Comparison of ENCODE assay signal across 32 mouse cellular contexts in genomic region chr13:39566491-39566890, GRCm38 (mm10).
"Had no signal": no experiment of that assay in that cellular context is flagged by ENCODE, and none has a peak within 500 bp of the region (broad histone marks: within the 10 kb centered on the region; RNA-seq: fewer than 3 reads in every experiment).

No protein-coding gene starts in this region.

- H3K4me1 ChIP-seq: limb, embryonic 10.5 days; limb, embryonic 12.5 days; liver, embryonic 12.5 days; liver, embryonic 13.5 days; liver, embryonic 15.5 days; lung, embryonic 15.5 days; megakaryocyte, embryonic 14.5 days; midbrain, embryonic 10.5 days; midbrain, embryonic 12.5 days; midbrain, embryonic 13.5 days; midbrain, embryonic 15.5 days; neural tube, embryonic 12.5 days had no signal

- H3K4me3 ChIP-seq: limb, embryonic 10.5 days; limb, embryonic 12.5 days; limb, embryonic 13.5 days; limb, embryonic 15.5 days; liver, embryonic 12.5 days; liver, embryonic 13.5 days; liver, embryonic 15.5 days; lung, embryonic 15.5 days; megakaryocyte, embryonic 14.5 days; midbrain, embryonic 10.5 days; midbrain, embryonic 12.5 days; midbrain, embryonic 13.5 days; midbrain, embryonic 15.5 days; myocyte; neural tube, embryonic 12.5 days had no signal

- DNase-seq: left cerebral cortex, postnatal 4 days; liver; liver, embryonic 13.5 days; liver, postnatal 0 days; lung, adult 18-20 months; lung, adult 2 months; lung, embryonic 14.5 days; lung, postnatal 10 days; lung, postnatal 14 days; lung, postnatal 36 days; lung, postnatal 4 days; midbrain, embryonic 14.5 days had no signal

- H3K9ac ChIP-seq: limb, embryonic 12.5 days; limb, embryonic 13.5 days; limb, embryonic 15.5 days; liver, embryonic 12.5 days; liver, embryonic 13.5 days; liver, embryonic 14.5 days; liver, embryonic 15.5 days; liver, postnatal 0 days; lung, embryonic 14.5 days; lung, embryonic 15.5 days; midbrain, embryonic 12.5 days; midbrain, embryonic 13.5 days; midbrain, embryonic 15.5 days; neural tube, embryonic 12.5 days had no signal

- H3K27me3 ChIP-seq: limb, embryonic 12.5 days; limb, embryonic 13.5 days; limb, embryonic 15.5 days; liver, embryonic 12.5 days; liver, embryonic 13.5 days; liver, embryonic 15.5 days; lung, embryonic 15.5 days; megakaryocyte, embryonic 14.5 days; midbrain, embryonic 12.5 days; midbrain, embryonic 13.5 days; midbrain, embryonic 15.5 days; neural tube, embryonic 12.5 days had no signal

- H3K4me2 ChIP-seq: limb, embryonic 12.5 days; limb, embryonic 13.5 days; limb, embryonic 15.5 days; liver, embryonic 11.5 days; liver, embryonic 12.5 days; liver, embryonic 13.5 days; liver, embryonic 15.5 days; lung, embryonic 14.5 days; lung, embryonic 15.5 days; midbrain, embryonic 11.5 days; midbrain, embryonic 12.5 days; midbrain, embryonic 13.5 days; midbrain, embryonic 15.5 days; neural tube, embryonic 12.5 days had no signal

- ATAC-seq: liver, embryonic 12.5 days; liver, postnatal 0 days; lung, postnatal 0 days; midbrain, embryonic 13.5 days; midbrain, embryonic 15.5 days; midbrain, embryonic 16.5 days had no signal

- H3K9me3 ChIP-seq: limb, embryonic 10.5 days; limb, embryonic 12.5 days; limb, embryonic 13.5 days; limb, embryonic 15.5 days; liver, embryonic 12.5 days; liver, embryonic 13.5 days; liver, embryonic 15.5 days; lung, embryonic 15.5 days; midbrain, embryonic 10.5 days; midbrain, embryonic 12.5 days; midbrain, embryonic 13.5 days; midbrain, embryonic 15.5 days; neural tube, embryonic 12.5 days had no signal

- H3K27ac ChIP-seq: limb, embryonic 10.5 days; limb, embryonic 12.5 days; limb, embryonic 13.5 days; limb, embryonic 15.5 days; liver, embryonic 12.5 days; liver, embryonic 13.5 days; liver, embryonic 14.5 days; liver, embryonic 15.5 days; lung, embryonic 15.5 days; macrophage; midbrain, embryonic 10.5 days; midbrain, embryonic 12.5 days; midbrain, embryonic 13.5 days; midbrain, embryonic 15.5 days; neural tube, embryonic 12.5 days had no signal

- H3K36me3 ChIP-seq: limb, embryonic 10.5 days; limb, embryonic 12.5 days; limb, embryonic 13.5 days; limb, embryonic 15.5 days; liver, embryonic 12.5 days; liver, embryonic 13.5 days; liver, embryonic 15.5 days; lung, embryonic 15.5 days; midbrain, embryonic 10.5 days; midbrain, embryonic 12.5 days; midbrain, embryonic 13.5 days; midbrain, embryonic 15.5 days; neural tube, embryonic 12.5 days had no signal
